Mouse (Mus musculus): ENCODE data around the gene Fkbp14. TPM values are rescaled to one million over a fixed set of nuclear protein-coding genes. Genes with fewer than 3 reads are reported as not detected.

Gene Fkbp14
- total and polyA plus RNA-seq, 2 experiments from 2014 or later: 6.4 to 8.2 TPM

GRCm38 (mm10) chr6:54565665-54566545 lies 31.2 kb downstream of the Fkbp14 start, which contains the start of gene Scrn1:
TSS of gene Scrn1 (minus strand) at chr6:54566489.
- H3K4me1 ChIP-seq (ENCODE audit: insufficient read depth, low read length): peaks cover 13% of the 10 kb centered on the region; the same call in 1 of the 2 replicates
- no peaks in the 10 kb centered on the region for H3K9me3 ChIP-seq (ENCODE audit: low read length)
- H3K9ac ChIP-seq (replicated peaks; ENCODE audit: low read length, poor library complexity, severe bottlenecking): peak within 1 kb of the TSS; percentile 90
- under 1% methylated on average over 60 of the region's 60 CpGs for WGBS
- DNase-seq (ENCODE audit: low spot score): peak; percentile 87
- H3K4me3 ChIP-seq (ENCODE audit: low read depth, low read length): peak within 1 kb of the TSS; percentile 76
- no peaks in the 10 kb centered on the region for H3K36me3 ChIP-seq (ENCODE audit: insufficient read depth, low read length)
- peak; percentile 27 for TF ChIP-seq CTCF (IDR thresholded peaks at IDR 0.05)
- H3K27ac ChIP-seq (ENCODE audit: low read depth, low read length): peak within 1 kb of the TSS; percentile 91
- H3K27me3 ChIP-seq (ENCODE audit: insufficient read depth, low read length): no peaks in the 10 kb centered on the region
- H3K4me2 ChIP-seq (ENCODE audit: low read depth, low read length, poor library complexity, severe bottlenecking): peak within 1 kb of the TSS; percentile 72
- ATAC-seq (ENCODE audit: low FRiP score): peak; percentile 86

GRCm38 (mm10) chr6:54565012-54565411 lies 32.1 kb downstream of the Fkbp14 start:
- H3K27me3 ChIP-seq (ENCODE audit: insufficient read depth, low read length): no peaks in the 10 kb centered on the region
- peak overlapping the region; percentile 76 for H3K4me3 ChIP-seq (ENCODE audit: low read depth, low read length)
- H3K4me2 ChIP-seq (ENCODE audit: low read depth, low read length, poor library complexity, severe bottlenecking): peak overlapping the region; percentile 72
- H3K9ac ChIP-seq (replicated peaks; ENCODE audit: low read length, poor library complexity, severe bottlenecking): peak overlapping the region; percentile 90
- WGBS: 6% methylated on average over 3 of the region's 3 CpGs
- H3K4me1 ChIP-seq (ENCODE audit: insufficient read depth, low read length): peaks cover 13% of the 10 kb centered on the region; the same call in 1 of the 2 replicates
- no peak for TF ChIP-seq CTCF (IDR thresholded peaks at IDR 0.05)
- peak overlapping the region; percentile 91 for H3K27ac ChIP-seq (ENCODE audit: low read depth, low read length)
- H3K36me3 ChIP-seq (ENCODE audit: insufficient read depth, low read length): no peaks in the 10 kb centered on the region
- no peaks in the 10 kb centered on the region for H3K9me3 ChIP-seq (ENCODE audit: low read length)
- DNase-seq (ENCODE audit: low spot score) (peak; percentile 77), ATAC-seq (ENCODE audit: low FRiP score) (0 out of 2 replicates have a peak, but pooled peaks have one; percentile 35)

GRCm38 (mm10) chr6:54564506-54564991 lies 32.6 kb downstream of the Fkbp14 start:
- TF ChIP-seq CTCF (IDR thresholded peaks at IDR 0.05): no peak
- peak overlapping the region; percentile 91 for H3K27ac ChIP-seq (ENCODE audit: low read depth, low read length)
- H3K27me3 ChIP-seq (ENCODE audit: insufficient read depth, low read length): no peaks in the 10 kb centered on the region
- no peak for DNase-seq (ENCODE audit: low spot score)
- H3K4me3 ChIP-seq (ENCODE audit: low read depth, low read length): peak overlapping the region; percentile 76
- H3K4me1 ChIP-seq (ENCODE audit: insufficient read depth, low read length): peaks cover 13% of the 10 kb centered on the region; the same call in 1 of the 2 replicates
- no peak for ATAC-seq (ENCODE audit: low FRiP score)
- no peaks in the 10 kb centered on the region for H3K9me3 ChIP-seq (ENCODE audit: low read length)
- WGBS: 21% methylated on average over 9 of the region's 9 CpGs
- H3K4me2 ChIP-seq (ENCODE audit: low read depth, low read length, poor library complexity, severe bottlenecking): peak overlapping the region; percentile 72
- H3K9ac ChIP-seq (replicated peaks; ENCODE audit: low read length, poor library complexity, severe bottlenecking): peak overlapping the region; percentile 90
- no peaks in the 10 kb centered on the region for H3K36me3 ChIP-seq (ENCODE audit: insufficient read depth, low read length)

GRCm38 (mm10) chr6:54563561-54563960 lies 33.5 kb downstream of the Fkbp14 start:
- H3K27ac ChIP-seq (ENCODE audit: low read depth, low read length): no peak overlapping the region
- H3K4me2 ChIP-seq (ENCODE audit: low read depth, low read length, poor library complexity, severe bottlenecking): peak overlapping the region; percentile 72
- DNase-seq (ENCODE audit: low spot score): no peak
- no peaks in the 10 kb centered on the region for H3K36me3 ChIP-seq (ENCODE audit: insufficient read depth, low read length)
- no peak overlapping the region for H3K4me3 ChIP-seq (ENCODE audit: low read depth, low read length)
- no peaks in the 10 kb centered on the region for H3K27me3 ChIP-seq (ENCODE audit: insufficient read depth, low read length)
- H3K4me1 ChIP-seq (ENCODE audit: insufficient read depth, low read length): peaks cover 13% of the 10 kb centered on the region; the same call in 1 of the 2 replicates
- H3K9me3 ChIP-seq (ENCODE audit: low read length): no peaks in the 10 kb centered on the region
- H3K9ac ChIP-seq (replicated peaks; ENCODE audit: low read length, poor library complexity, severe bottlenecking): no peak overlapping the region
- WGBS: 82% methylated on average over 4 of the region's 4 CpGs
- no peak for TF ChIP-seq CTCF (IDR thresholded peaks at IDR 0.05)
- ATAC-seq (ENCODE audit: low FRiP score): no peak

GRCm38 (mm10) chr6:54562018-54562809 lies 34.9 kb downstream of the Fkbp14 start:
- DNase-seq (ENCODE audit: low spot score) (no peak), ATAC-seq (ENCODE audit: low FRiP score) (no peak)
- no peaks in the 10 kb centered on the region for H3K27me3 ChIP-seq (ENCODE audit: insufficient read depth, low read length)
- WGBS: 75% methylated on average over 16 of the region's 17 CpGs
- peak overlapping the region; percentile 22; the same call in 1 of the 2 replicates for H3K4me2 ChIP-seq (ENCODE audit: low read depth, low read length, poor library complexity, severe bottlenecking)
- H3K9me3 ChIP-seq (ENCODE audit: low read length): no peaks in the 10 kb centered on the region
- H3K9ac ChIP-seq (replicated peaks; ENCODE audit: low read length, poor library complexity, severe bottlenecking): no peak overlapping the region
- no peaks in the 10 kb centered on the region for H3K36me3 ChIP-seq (ENCODE audit: insufficient read depth, low read length)
- H3K4me1 ChIP-seq (ENCODE audit: insufficient read depth, low read length): peaks cover 13% of the 10 kb centered on the region; the same call in 1 of the 2 replicates
- TF ChIP-seq CTCF (IDR thresholded peaks at IDR 0.05): no peak
- H3K4me3 ChIP-seq (ENCODE audit: low read depth, low read length): no peak overlapping the region
- H3K27ac ChIP-seq (ENCODE audit: low read depth, low read length): no peak overlapping the region

All from midbrain, postnatal 0 days (tissue).